Mouse (Mus musculus): ENCODE measurements around the gene Tecr.

- TF ChIP-seq CTCF (IDR thresholded peaks at IDR 0.05; ENCODE audit: low read depth, low read length) (no peak), GATA1 (IDR thresholded peaks at IDR 0.05; ENCODE audit: borderline replicate concordance, low read length) (no peak), TAL1 (conservative IDR thresholded peaks at IDR 0.05; ENCODE audit: low read depth, low read length) (no peak), POLR2AphosphoS5 (IDR thresholded peaks at IDR 0.05; ENCODE audit: insufficient replicate concordance, low read depth, low read length) (no peak)
Measured at GRCm38 (mm10) chr8:83576516-83576895, 31.3 kb downstream of the Tecr start.

Data from G1E (cell line).